Mouse (Mus musculus) neural tube, embryonic 15.5 days (tissue): ENCODE results near the gene Tbc1d10a. TPM values are rescaled to one million over a fixed set of nuclear protein-coding genes. Genes with fewer than 3 reads are reported as not detected.

Experiments
- ATAC-seq: fragments of 200-750 bp; cut with Nextera tagmentation; 2 replicates; pipeline ENCODE4 v1.8.0; 2017; ENCODE audit warnings: mild to moderate bottlenecking, moderate TSS enrichment, moderate library complexity; ENCODE audit not compliant: low FRiP score
- H3K27ac ChIP-seq: fragments of 300-500 bp; sonication (generic); replicated peaks from 2 replicates; pipeline ENCODE4 v1.5.1; 2015; ENCODE audit warnings: mild to moderate bottlenecking, inconsistent platforms
- H3K27me3 ChIP-seq: fragments of 300-500 bp; sonication (generic); replicated peaks from 2 replicates; pipeline ENCODE4 v1.6.1; 2015; ENCODE audit warnings: inconsistent platforms
- H3K36me3 ChIP-seq: fragments of 300-500 bp; sonication (generic); 2 replicates; pipeline ENCODE4 v1.6.1; 2015; ENCODE audit warnings: inconsistent platforms
- H3K4me1 ChIP-seq: fragments of 300-500 bp; sonication (generic); 2 replicates; pipeline ENCODE4 v1.6.1; 2015; ENCODE audit warnings: inconsistent platforms
- H3K4me2 ChIP-seq: fragments of 300-500 bp; sonication (generic); 2 replicates; pipeline ENCODE4 v1.6.1; 2015; ENCODE audit warnings: inconsistent platforms, mild to moderate bottlenecking, moderate library complexity
- H3K4me3 ChIP-seq: fragments of 300-500 bp; sonication (generic); replicated peaks from 2 replicates; pipeline ENCODE4 v1.5.1; 2015; ENCODE audit warnings: mild to moderate bottlenecking, inconsistent platforms
- H3K9ac ChIP-seq: fragments of 300-500 bp; sonication (generic); replicated peaks from 2 replicates; pipeline ENCODE4 v1.6.1; 2015; ENCODE audit warnings: mild to moderate bottlenecking, inconsistent platforms
- H3K9me3 ChIP-seq: fragments of 300-500 bp; sonication (generic); replicated peaks from 2 replicates; pipeline ENCODE4 v1.6.1; 2016; ENCODE audit warnings: inconsistent platforms
- WGBS: fragments of 180-500 bp; shearing (Covaris S2); methylation state at CpG from one replicate; pipeline ENCODE4 v1.1.7; 2015; ENCODE audit warnings: mixed read lengths; 5-methylcytosine and 5-hydroxymethylcytosine counted together
- polyA plus RNA-seq: library from polyadenylated mRNA; unstranded; fragments of >200 nt; fragmentation: Nextera tagmentation; extraction: Ambion mirVana; gene quantifications from 2 replicates; pipeline ENCODE4 v1.2.1, GENCODE M21; 2015

The Tbc1d10a gene
- polyA plus RNA-seq, 1 experiment from 2014 or later, result 40.3 TPM

DNA sequence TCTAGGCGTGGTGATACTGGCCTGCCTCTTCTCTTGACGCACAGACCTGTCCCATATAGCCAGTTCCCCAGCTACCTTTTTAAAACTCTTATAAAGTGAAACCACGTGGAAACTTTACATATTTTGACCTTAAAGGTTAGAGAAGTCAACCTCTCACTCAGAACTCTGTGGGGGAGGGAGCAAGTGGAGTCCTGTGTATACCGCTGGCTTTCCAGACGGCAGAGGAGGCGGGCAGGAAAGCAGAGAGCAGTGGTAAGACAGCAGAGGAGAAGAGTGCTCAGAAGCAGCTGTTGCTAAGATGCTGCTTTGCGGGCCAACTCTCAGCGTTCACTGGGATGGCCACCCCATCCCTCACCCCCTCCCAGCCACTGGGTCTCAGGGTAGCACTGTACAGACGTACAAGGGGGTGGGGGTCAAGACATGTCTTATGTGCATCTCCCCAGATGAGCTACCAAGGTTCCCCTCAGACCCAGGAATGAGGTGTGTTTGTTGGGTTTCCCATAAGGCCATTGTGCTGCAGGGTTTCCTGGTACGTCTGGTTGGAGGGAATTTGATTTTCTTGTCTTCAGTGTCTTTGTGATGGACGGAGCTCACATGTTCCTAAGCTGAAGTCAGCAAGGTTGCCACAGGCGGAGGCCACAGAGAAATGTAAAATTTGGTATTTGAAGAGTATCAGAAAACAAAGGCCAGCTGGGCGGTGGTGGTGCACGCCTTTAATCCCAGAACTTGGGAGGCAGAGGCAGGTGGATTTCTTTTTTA is 60.8 kb downstream of the Tbc1d10a start:
- no peaks in the 10 kb centered on the region for H3K9me3 ChIP-seq
- no peak overlapping the region for H3K4me3 ChIP-seq
- H3K4me1 ChIP-seq, result no peaks in the 10 kb centered on the region
- WGBS, result 82% methylated on average over 14 of the region's 14 CpGs
- H3K36me3 ChIP-seq, result no peaks in the 10 kb centered on the region
- H3K27me3 ChIP-seq, result no peaks in the 10 kb centered on the region
- no peak overlapping the region for H3K4me2 ChIP-seq
- no peak for ATAC-seq
- H3K27ac ChIP-seq, result no peak overlapping the region
- no peak overlapping the region for H3K9ac ChIP-seq

- no peaks in the 10 kb centered on the region for H3K4me1 ChIP-seq
- ATAC-seq, result no peak
- no peak overlapping the region for H3K27ac ChIP-seq
- no peaks in the 10 kb centered on the region for H3K9me3 ChIP-seq
- no peak overlapping the region for H3K4me3 ChIP-seq
- no peak overlapping the region for H3K9ac ChIP-seq
- 94% methylated on average over 3 of the region's 3 CpGs for WGBS
- H3K36me3 ChIP-seq, result no peaks in the 10 kb centered on the region
- no peaks in the 10 kb centered on the region for H3K27me3 ChIP-seq
- H3K4me2 ChIP-seq, result no peak overlapping the region
Measured at GRCm38 (mm10) chr11:4249151-4249550, 62.6 kb downstream of the Tbc1d10a start.

DNA sequence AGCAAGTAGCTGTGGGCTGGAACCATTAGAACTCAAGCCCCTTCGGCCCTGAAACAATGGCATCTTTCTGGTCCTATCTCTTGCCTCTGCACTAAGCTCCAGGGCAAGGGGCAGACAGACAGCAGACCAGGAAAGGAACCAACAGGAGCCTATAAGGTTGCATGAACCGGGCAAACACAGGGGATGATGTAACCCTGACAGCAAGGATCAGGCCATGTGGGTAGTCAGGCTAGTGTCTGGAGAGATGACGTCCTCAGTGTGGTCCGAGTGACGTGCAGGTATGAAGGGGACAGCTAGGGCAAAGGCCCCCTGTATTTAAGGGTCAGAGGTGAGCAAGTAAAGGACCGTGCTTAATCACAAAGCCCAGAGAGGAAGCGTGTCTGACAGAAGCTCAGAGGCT is 63.7 kb downstream of the Tbc1d10a start:
- H3K4me1 ChIP-seq, result no peaks in the 10 kb centered on the region
- no peak overlapping the region for H3K4me2 ChIP-seq
- H3K9ac ChIP-seq, result no peak overlapping the region
- WGBS, result 82% methylated on average over 7 of the region's 7 CpGs
- H3K4me3 ChIP-seq, result no peak overlapping the region
- no peak overlapping the region for H3K27ac ChIP-seq
- no peaks in the 10 kb centered on the region for H3K36me3 ChIP-seq
- no peaks in the 10 kb centered on the region for H3K27me3 ChIP-seq
- no peak for ATAC-seq
- no peaks in the 10 kb centered on the region for H3K9me3 ChIP-seq

DNA sequence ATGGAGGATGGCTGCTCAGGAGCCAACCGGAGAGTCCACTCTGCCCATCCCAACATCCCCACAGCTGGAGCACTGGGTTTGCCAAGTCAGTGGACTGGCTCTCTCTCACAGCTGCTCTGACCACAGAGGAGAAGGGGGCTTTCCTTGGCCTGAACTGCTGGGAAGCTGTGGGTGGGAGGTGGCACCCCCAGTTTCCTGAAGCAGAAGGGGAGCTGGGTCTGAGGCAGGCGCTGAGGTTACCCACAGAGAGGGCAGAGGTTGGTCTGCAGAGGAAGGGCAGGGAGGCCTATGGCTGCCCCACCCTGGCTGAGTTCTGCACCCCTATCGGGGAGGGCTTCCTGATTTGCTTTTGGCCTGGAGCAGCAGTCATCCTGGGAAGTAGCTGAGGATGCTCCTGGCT is 64.8 kb downstream of the Tbc1d10a start:
- ATAC-seq, result no peak
- Histone ChIP-seq H3K4me1 (no peaks in the 10 kb centered on the region), H3K27ac (no peak overlapping the region), H3K27me3 (no peaks in the 10 kb centered on the region), H3K4me2 (no peak overlapping the region), H3K9me3 (no peaks in the 10 kb centered on the region), H3K36me3 (no peaks in the 10 kb centered on the region), H3K4me3 (no peak overlapping the region), H3K9ac (no peak overlapping the region)
- 70% methylated on average over 3 of the region's 3 CpGs for WGBS

GRCm38 (mm10) chr11:4252886-4253285 is 66.3 kb downstream of the Tbc1d10a start:
- Histone ChIP-seq H3K27me3 (no peaks in the 10 kb centered on the region), H3K4me3 (no peak overlapping the region), H3K9me3 (no peaks in the 10 kb centered on the region), H3K27ac (no peak overlapping the region), H3K9ac (no peak overlapping the region), H3K36me3 (no peaks in the 10 kb centered on the region), H3K4me2 (no peak overlapping the region), H3K4me1 (no peaks in the 10 kb centered on the region)
- 79% methylated on average over 2 of the region's 2 CpGs for WGBS
- no peak for ATAC-seq

GRCm38 (mm10) chr11:4256846-4257607 is 70.4 kb downstream of the Tbc1d10a start, which contains the start of gene Lif:
Gene Lif (plus strand): TSS chr11:4257557.
- no peak within 1 kb of the TSS for H3K9ac ChIP-seq
- 69% methylated on average over 11 of the region's 11 CpGs for WGBS
- ATAC-seq, result no peak

DNA sequence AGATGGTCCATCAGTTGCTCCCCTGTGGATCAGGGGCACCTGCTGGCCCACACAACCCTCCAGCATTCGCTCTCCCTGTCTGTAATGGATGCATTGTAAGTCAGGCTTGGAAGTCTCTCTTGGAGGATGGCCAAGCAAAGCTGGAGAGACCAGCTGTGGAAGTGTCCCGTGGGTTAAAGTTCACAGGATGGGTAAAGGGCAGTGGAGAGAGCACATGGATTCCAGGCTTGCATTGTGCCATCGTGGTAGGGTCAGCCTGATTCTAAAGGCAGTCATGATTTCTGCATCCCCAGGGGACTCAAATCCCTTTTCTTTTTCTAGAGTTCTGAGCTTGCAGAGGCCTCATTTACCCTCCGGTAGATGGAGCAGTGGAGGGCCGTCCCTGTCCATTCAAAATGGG is 71.2 kb downstream of the Tbc1d10a start:
- Histone ChIP-seq H3K9ac (no peak overlapping the region), H3K4me3 (no peak overlapping the region), H3K27ac (no peak overlapping the region), H3K36me3 (no peaks in the 10 kb centered on the region), H3K27me3 (no peaks in the 10 kb centered on the region), H3K9me3 (no peaks in the 10 kb centered on the region), H3K4me2 (no peak overlapping the region), H3K4me1 (peaks cover 16% of the 10 kb centered on the region)
- 65% methylated on average over 5 of the region's 5 CpGs for WGBS
- ATAC-seq, result no peak

More at GRCm38 (mm10) chr11:4256846-4257607, 70.4 kb downstream of the Tbc1d10a start, which contains the start of gene Lif:
- H3K27me3 ChIP-seq, result no peaks in the 10 kb centered on the region
- H3K4me2 ChIP-seq, result no peak within 1 kb of the TSS
- H3K4me1 ChIP-seq, result peaks cover 12% of the 10 kb centered on the region
- no peaks in the 10 kb centered on the region for H3K36me3 ChIP-seq
- H3K27ac ChIP-seq, result no peak within 1 kb of the TSS
- no peak within 1 kb of the TSS for H3K4me3 ChIP-seq
- H3K9me3 ChIP-seq, result no peaks in the 10 kb centered on the region

DNA sequence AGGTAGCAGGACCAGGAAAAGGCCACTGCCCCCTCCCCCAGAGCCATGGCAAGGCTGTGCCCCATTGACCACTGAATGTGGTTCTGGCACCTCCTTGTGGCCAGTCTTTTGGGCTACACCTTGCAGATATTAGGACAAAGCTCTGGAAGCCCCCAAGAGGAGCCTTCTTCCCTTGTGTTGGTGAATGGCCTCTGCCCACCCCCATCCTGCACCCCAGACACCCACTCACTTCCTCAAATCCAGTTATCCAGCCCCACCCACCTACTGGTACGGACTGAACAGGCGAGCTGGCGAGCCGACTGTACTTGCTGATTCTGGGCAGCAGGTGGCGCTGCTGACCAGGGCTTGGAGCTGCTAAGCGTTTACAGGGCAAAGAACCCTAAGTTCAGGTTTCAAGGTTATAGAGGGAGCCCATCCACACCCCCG is 72.1 kb downstream of the Tbc1d10a start:
- 1% methylated on average over 7 of the region's 7 CpGs for WGBS
- no peaks in the 10 kb centered on the region for H3K9me3 ChIP-seq
- peak overlapping the region; percentile 20; the same call in 1 of the 2 replicates for H3K4me3 ChIP-seq
- H3K9ac ChIP-seq, result no peak overlapping the region
- peaks cover 19% of the 10 kb centered on the region for H3K4me1 ChIP-seq
- no peaks in the 10 kb centered on the region for H3K36me3 ChIP-seq
- peaks cover 2% of the 10 kb centered on the region; the same call in 1 of the 2 replicates for H3K27me3 ChIP-seq
- no peak overlapping the region for H3K27ac ChIP-seq
- H3K4me2 ChIP-seq, result peak overlapping the region; percentile 51
- peak; percentile 75 for ATAC-seq

DNA sequence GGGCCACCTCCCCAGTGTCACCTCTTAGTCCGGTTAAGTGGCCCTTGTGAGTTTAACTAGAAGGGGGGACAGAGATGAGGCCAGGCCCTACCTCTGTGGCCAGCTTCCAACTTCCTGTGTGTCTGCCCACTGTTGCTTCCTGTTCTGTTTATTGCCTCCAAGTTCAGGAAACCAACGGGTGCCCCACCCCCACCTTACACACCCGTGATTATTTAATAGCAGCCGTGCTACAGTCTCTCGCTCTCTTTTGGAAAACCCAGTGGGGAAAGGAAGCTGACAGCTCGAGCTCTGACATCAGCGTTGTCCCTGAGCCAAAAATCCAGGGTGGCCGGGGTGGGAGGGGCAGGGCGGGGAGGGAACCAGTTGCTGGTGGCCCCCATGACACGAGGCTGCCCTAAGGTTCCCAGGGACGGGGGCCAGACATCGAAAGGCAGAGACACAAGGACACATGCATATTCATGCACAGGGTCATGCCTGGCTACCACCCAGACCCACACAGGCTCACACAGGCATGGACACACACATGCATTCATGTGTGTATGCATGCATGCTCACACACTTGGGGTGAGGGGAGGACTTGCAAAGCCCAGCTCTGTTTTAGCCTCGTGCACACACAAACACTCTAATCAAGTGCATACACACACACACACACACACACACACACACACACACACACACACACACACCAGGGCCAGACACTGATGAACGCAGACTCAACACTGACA is 74.0 kb downstream of the Tbc1d10a start:
- ATAC-seq, result no peak
- 41% methylated on average over 14 of the region's 14 CpGs for WGBS
- Histone ChIP-seq H3K9me3 (no peaks in the 10 kb centered on the region), H3K36me3 (no peaks in the 10 kb centered on the region), H3K4me2 (peak overlapping the region; percentile 13; the same call in 1 of the 2 replicates), H3K27me3 (peaks cover 21% of the 10 kb centered on the region), H3K4me3 (no peak overlapping the region), H3K27ac (no peak overlapping the region), H3K9ac (no peak overlapping the region), H3K4me1 (peaks cover 19% of the 10 kb centered on the region)

GRCm38 (mm10) chr11:4261188-4261494 is 74.6 kb downstream of the Tbc1d10a start:
- Histone ChIP-seq H3K9ac (no peak overlapping the region), H3K4me2 (no peak overlapping the region), H3K27ac (no peak overlapping the region), H3K9me3 (no peaks in the 10 kb centered on the region), H3K36me3 (no peaks in the 10 kb centered on the region), H3K27me3 (peaks cover 26% of the 10 kb centered on the region), H3K4me1 (peaks cover 23% of the 10 kb centered on the region), H3K4me3 (no peak overlapping the region)
- no peak for ATAC-seq
- 47% methylated on average over 7 of the region's 7 CpGs for WGBS

GRCm38 (mm10) chr11:4261969-4262368 is 75.4 kb downstream of the Tbc1d10a start:
- Histone ChIP-seq H3K4me3 (no peak overlapping the region), H3K9me3 (no peaks in the 10 kb centered on the region), H3K27ac (no peak overlapping the region), H3K4me2 (no peak overlapping the region), H3K27me3 (peaks cover 33% of the 10 kb centered on the region), H3K9ac (no peak overlapping the region), H3K36me3 (no peaks in the 10 kb centered on the region), H3K4me1 (peaks cover 31% of the 10 kb centered on the region)
- 31% methylated on average over 5 of the region's 5 CpGs for WGBS
- ATAC-seq, result no peak
